Mouse (Mus musculus) limb, embryonic 11.5 days (tissue): ENCODE results near the gene Tekt1. TPM values are rescaled to one million over a fixed set of nuclear protein-coding genes. Genes with fewer than 3 reads are reported as not detected.

Source experiments
- ATAC-seq: fragments of 200-750 bp; cut with Nextera tagmentation; 2 replicates; pipeline ENCODE4 v1.8.0; 2017; ENCODE audit warnings: low read depth; ENCODE audit not compliant: insufficient number of reproducible peaks, low FRiP score, low TSS enrichment
- DNase-seq: peaks from one replicate; pipeline ENCODE4 v3.0.0-alpha.2; 2015; ENCODE audit warnings: low spot score
- H3K27ac ChIP-seq: fragments of 300-500 bp; sonication (generic); replicated peaks from 2 replicates; pipeline ENCODE4 v1.5.1; 2014; ENCODE audit warnings: low read depth, mild to moderate bottlenecking, low read length
- H3K27me3 ChIP-seq: fragments of 300-500 bp; sonication (generic); 2 replicates; pipeline ENCODE4 v1.6.1; 2014; ENCODE audit warnings: mild to moderate bottlenecking, low read length, mixed read lengths; ENCODE audit not compliant: control insufficient read depth, insufficient read depth
- H3K36me3 ChIP-seq: fragments of 300-500 bp; sonication (generic); 2 replicates; pipeline ENCODE4 v1.6.1; 2014; ENCODE audit warnings: mild to moderate bottlenecking, low read length, moderate library complexity, mixed read lengths; ENCODE audit not compliant: control insufficient read depth, insufficient read depth
- H3K4me1 ChIP-seq: fragments of 300-500 bp; sonication (generic); 2 replicates; pipeline ENCODE4 v1.6.1; 2014; ENCODE audit warnings: low read length, mixed read lengths; ENCODE audit not compliant: control insufficient read depth, insufficient read depth
- H3K4me2 ChIP-seq: fragments of 300-500 bp; sonication (generic); 2 replicates; pipeline ENCODE4 v1.6.1; 2014; ENCODE audit warnings: low read depth, mild to moderate bottlenecking, moderate library complexity; ENCODE audit not compliant: severe bottlenecking
- H3K4me3 ChIP-seq: fragments of 300-500 bp; sonication (generic); 2 replicates; pipeline ENCODE4 v1.5.1; 2014; ENCODE audit warnings: low read depth, low read length
- H3K9ac ChIP-seq: fragments of 300-500 bp; sonication (generic); 2 replicates; pipeline ENCODE4 v1.6.1; 2014; ENCODE audit warnings: mild to moderate bottlenecking, low read length
- H3K9me3 ChIP-seq: fragments of 300-500 bp; sonication (generic); 2 replicates; pipeline ENCODE4 v1.6.1; 2016; ENCODE audit warnings: low read length; ENCODE audit not compliant: control insufficient read depth
- WGBS: fragments of 180-500 bp; shearing (Covaris S2); extraction: QIAGEN DNeasy Blood & Tissue Kit; methylation state at CpG from one replicate; pipeline ENCODE4 v1.1.7; 2014; 5-methylcytosine and 5-hydroxymethylcytosine counted together
- polyA plus RNA-seq: library from polyadenylated mRNA; unstranded; fragments of >200 nt; fragmentation: Nextera tagmentation; extraction: Ambion mirVana; gene quantifications from 2 replicates; pipeline ENCODE4 v1.2.1, GENCODE M21; 2014

The Tekt1 gene
- polyA plus RNA-seq, 1 experiment from 2014 or later = 6.3 TPM

DNA sequence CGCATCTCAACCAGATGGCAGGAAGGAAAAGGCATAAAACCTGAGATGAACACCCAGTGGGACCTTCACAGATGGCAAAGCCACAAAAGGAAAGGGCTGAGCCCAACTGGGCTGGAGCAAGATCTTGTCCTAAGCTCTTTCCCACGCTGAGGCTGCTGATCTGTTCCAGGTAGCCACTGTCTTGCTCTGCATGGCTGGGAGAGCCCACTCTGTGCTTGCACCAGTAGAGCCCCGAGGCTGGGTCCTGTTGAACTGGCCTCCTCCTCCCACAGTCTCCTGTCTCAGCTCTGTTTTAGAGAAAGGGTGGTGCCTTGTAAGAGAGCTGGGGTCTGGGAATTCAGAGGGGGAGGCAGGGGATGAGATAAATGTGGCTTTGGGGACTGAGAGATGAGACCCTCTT, 44.8 kb upstream of the Tekt1 start:
- Histone ChIP-seq H3K4me1 (peaks cover 10% of the 10 kb centered on the region; the same call in 1 of the 2 replicates), H3K4me2 (no peak overlapping the region), H3K27ac (no peak overlapping the region), H3K36me3 (no peaks in the 10 kb centered on the region), H3K4me3 (no peak overlapping the region), H3K9me3 (no peaks in the 10 kb centered on the region), H3K9ac (no peak overlapping the region), H3K27me3 (peaks cover 4% of the 10 kb centered on the region; the same call in 1 of the 2 replicates)
- WGBS = 12% methylated on average over 3 of the region's 3 CpGs
- DNase-seq = no peak
- ATAC-seq = no peak

DNA sequence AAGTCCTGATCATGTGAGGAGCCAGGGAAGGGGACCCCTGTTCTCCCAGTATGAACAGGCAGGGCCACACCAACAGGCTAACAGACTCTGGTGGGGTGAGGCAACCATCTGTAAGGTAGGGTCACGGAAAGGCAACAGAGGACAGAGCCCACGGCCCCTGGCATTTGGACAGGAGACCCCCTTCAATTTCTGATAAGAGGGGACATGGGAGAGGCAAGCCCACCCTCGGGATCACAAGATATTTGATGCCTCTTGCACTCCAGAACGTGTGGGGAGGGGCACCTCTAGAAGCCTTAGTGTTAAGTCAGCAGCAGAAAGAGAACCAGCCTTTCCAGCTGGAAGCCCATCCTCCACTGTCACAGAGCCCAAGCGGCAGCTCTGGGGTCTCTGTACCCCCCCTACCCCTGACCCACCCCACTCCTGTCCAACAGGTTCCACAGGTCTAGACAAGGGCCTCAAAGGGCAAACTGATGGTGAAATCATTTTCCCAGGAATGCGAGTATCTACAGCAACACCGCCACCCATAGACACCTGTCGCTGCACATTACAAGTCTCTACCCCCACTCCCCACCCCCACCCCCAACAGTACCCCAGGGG, 43.9 kb upstream of the Tekt1 start:
- Histone ChIP-seq H3K27ac (no peak overlapping the region), H3K4me1 (peaks cover 6% of the 10 kb centered on the region; the same call in 1 of the 2 replicates), H3K4me2 (no peak overlapping the region), H3K4me3 (no peak overlapping the region), H3K36me3 (no peaks in the 10 kb centered on the region), H3K9ac (no peak overlapping the region), H3K27me3 (peaks cover 4% of the 10 kb centered on the region; the same call in 1 of the 2 replicates), H3K9me3 (no peaks in the 10 kb centered on the region)
- WGBS = 44% methylated on average over 8 of the region's 8 CpGs
- no peak for ATAC-seq
- no peak for DNase-seq

DNA sequence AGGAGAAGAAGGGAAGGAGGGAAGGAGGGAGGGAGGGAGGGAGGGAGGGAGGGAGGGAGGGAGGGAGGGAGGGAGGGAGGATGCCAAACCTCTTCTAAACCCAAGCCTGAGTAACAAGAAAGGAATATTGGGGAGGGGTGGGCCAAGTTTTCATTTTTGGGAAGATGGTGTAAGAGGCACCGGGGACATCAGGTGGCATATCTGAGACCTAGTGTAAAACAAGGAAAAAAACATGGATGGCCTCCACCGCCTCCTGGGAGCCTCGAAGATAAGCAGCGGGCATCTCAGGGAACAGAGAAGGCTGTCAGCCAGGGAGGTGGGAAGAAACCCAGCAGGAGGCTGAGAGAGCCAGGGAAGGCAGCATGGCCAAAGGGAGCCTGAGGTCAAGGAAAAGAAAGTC, 43.3 kb upstream of the Tekt1 start:
- no peak overlapping the region for H3K4me2 ChIP-seq
- no peaks in the 10 kb centered on the region for H3K36me3 ChIP-seq
- peaks cover 8% of the 10 kb centered on the region; the same call in 1 of the 2 replicates for H3K4me1 ChIP-seq

DNA sequence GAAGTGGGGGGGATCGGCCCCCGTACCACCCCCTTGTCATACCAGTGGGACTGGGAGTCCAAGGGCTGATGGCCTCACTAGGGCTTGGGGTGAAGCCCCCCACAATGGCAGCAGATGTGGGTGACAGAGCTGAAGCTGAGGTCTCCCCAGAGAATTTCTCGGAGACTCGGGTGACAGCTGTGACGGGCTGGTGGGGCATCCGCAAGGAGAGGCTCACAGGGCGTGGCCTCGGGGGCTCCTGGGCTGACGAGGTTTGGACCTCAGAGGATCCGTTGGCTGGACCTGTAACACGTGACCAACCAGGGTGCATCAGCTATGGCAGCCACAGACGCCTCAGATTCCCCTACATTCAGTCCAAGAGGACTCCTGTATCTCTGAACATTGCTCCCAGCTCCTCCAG, 40.7 kb upstream of the Tekt1 start:
- no peaks in the 10 kb centered on the region for H3K36me3 ChIP-seq
- H3K27me3 ChIP-seq = no peaks in the 10 kb centered on the region
- H3K4me3 ChIP-seq = no peak overlapping the region
- H3K27ac ChIP-seq = no peak overlapping the region
- no peak for DNase-seq
- H3K9ac ChIP-seq = no peak overlapping the region
- 0 out of 2 replicates have a peak, but pooled peaks cover 4% of the 10 kb centered on the region for H3K4me1 ChIP-seq
- H3K4me2 ChIP-seq = no peak overlapping the region
- no peaks in the 10 kb centered on the region for H3K9me3 ChIP-seq
- no peak for ATAC-seq
- 92% methylated on average over 12 of the region's 12 CpGs for WGBS

More for the DNA sequence above, 43.3 kb upstream of the Tekt1 start:
- peaks cover 4% of the 10 kb centered on the region; the same call in 1 of the 2 replicates for H3K27me3 ChIP-seq
- ATAC-seq (no peak), DNase-seq (no peak)
- no peak overlapping the region for H3K27ac ChIP-seq
- WGBS = 57% methylated on average over 4 of the region's 4 CpGs
- no peak overlapping the region for H3K9ac ChIP-seq
- no peaks in the 10 kb centered on the region for H3K9me3 ChIP-seq
- H3K4me3 ChIP-seq = no peak overlapping the region

DNA sequence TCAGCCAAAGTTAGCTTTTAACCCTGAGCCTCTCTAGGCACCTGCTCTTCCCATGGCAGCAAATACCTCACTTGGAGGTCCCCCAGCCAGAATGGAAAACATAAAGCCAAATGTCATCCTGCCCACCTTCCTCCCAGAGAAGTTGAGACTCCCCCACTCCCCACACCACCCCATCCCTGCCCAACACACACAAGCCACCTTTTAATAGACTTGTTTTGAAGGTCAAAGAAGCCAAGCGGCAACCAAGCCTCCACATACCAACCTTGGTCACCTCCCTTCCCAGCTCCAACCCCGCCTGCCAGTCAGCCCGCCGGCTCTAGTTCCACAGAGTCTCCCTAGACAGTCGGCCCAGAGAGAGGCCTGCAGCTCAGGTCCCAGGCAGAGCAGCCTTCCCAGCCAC, 39.8 kb upstream of the Tekt1 start:
- Histone ChIP-seq H3K36me3 (no peaks in the 10 kb centered on the region), H3K27me3 (no peaks in the 10 kb centered on the region), H3K4me2 (no peak overlapping the region), H3K4me1 (0 out of 2 replicates have a peak, but pooled peaks cover 4% of the 10 kb centered on the region), H3K9me3 (no peaks in the 10 kb centered on the region), H3K27ac (no peak overlapping the region), H3K9ac (no peak overlapping the region), H3K4me3 (no peak overlapping the region)
- 81% methylated on average over 5 of the region's 5 CpGs for WGBS
- ATAC-seq (no peak), DNase-seq (no peak)

DNA sequence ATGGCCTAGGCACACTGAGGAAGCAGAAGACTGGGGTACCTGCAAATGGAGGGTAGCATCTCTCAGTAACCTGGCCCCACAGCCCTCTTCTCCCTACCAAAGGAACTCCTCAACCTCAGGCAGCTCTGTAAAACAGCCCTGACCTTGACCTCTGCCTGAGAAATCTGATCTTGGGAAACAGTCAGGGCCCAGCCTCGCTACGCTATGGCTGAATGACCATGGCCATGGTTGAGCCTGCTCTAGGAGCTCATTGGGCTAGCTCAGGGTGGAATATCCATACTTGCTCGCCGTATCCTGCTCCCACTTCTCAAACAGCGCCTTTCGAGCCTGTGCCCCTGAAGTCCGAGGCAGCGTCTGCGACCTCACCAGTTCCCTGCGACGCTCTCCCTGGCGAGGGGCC, 38.8 kb upstream of the Tekt1 start:
- H3K4me1 ChIP-seq = 0 out of 2 replicates have a peak, but pooled peaks cover 4% of the 10 kb centered on the region
- ATAC-seq (no peak), DNase-seq (no peak)
- no peak overlapping the region for H3K27ac ChIP-seq
- no peak overlapping the region for H3K4me3 ChIP-seq
- 83% methylated on average over 12 of the region's 12 CpGs for WGBS
- H3K27me3 ChIP-seq = no peaks in the 10 kb centered on the region
- H3K9me3 ChIP-seq = no peaks in the 10 kb centered on the region
- H3K36me3 ChIP-seq = no peaks in the 10 kb centered on the region
- H3K4me2 ChIP-seq = no peak overlapping the region
- no peak overlapping the region for H3K9ac ChIP-seq

DNA sequence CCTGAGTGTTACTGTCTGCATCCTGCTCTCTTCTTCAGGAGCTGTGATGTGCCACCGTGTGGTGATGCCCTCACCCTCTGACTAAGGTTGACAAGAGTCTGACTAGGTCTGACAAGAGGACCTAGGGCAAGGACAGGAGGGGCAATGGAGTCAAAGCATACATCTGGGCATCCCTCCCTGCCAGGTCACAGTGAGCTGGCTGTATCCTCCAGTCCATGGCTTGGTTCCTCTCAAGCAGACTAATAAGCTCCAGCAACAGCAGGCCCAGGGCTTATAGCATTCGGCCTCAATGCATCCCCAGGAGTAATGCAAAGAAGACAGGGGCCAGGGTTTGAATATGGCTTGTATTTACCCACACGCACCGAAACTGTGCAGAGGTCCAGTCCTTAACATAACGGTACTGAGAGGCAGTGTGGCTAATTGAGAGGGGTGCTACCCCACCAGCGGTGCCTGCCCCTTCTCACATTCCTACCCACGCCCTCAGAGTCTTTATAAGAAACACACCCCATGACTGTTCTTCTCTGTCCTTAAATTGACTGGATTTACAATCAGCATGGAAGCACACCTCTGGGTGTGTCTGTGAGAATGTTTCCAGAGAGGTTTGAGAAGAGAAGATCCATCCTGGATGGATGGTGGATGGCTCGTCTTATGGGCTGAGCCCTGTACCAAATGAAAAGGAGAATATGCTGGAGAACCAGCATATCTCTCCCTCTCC, 35.7 kb upstream of the Tekt1 start:
- Histone ChIP-seq H3K4me1 (peaks cover 5% of the 10 kb centered on the region; the same call in 1 of the 2 replicates), H3K9ac (no peak overlapping the region), H3K27ac (no peak overlapping the region), H3K4me3 (no peak overlapping the region), H3K4me2 (no peak overlapping the region), H3K27me3 (no peaks in the 10 kb centered on the region), H3K9me3 (no peaks in the 10 kb centered on the region), H3K36me3 (no peaks in the 10 kb centered on the region)
- 77% methylated on average over 8 of the region's 8 CpGs for WGBS
- ATAC-seq (no peak), DNase-seq (no peak)

DNA sequence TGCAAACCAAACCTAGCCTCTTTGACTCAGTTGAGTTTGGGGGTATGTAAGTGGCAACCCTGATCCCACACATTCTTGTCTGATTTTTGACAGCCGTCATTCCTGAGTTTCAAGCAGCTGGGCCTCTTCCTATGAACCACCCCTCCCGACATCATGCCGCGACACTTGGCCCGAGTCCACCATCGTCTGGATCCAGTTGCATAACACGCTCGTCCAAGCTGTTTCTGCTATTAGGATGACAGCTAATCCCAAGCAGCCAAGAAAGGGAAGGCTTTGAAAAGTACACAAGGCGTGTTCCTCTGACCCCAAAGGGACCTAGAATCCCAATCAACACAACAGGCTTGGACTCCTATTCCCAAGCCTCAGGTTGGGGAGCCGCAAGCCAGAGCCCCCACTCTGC, 34.8 kb upstream of the Tekt1 start:
- ATAC-seq (no peak), DNase-seq (no peak)
- Histone ChIP-seq H3K27me3 (no peaks in the 10 kb centered on the region), H3K4me3 (no peak overlapping the region), H3K27ac (no peak overlapping the region), H3K4me1 (peaks cover 5% of the 10 kb centered on the region; the same call in 1 of the 2 replicates), H3K4me2 (no peak overlapping the region), H3K9ac (no peak overlapping the region), H3K9me3 (no peaks in the 10 kb centered on the region), H3K36me3 (no peaks in the 10 kb centered on the region)
- 86% methylated on average over 10 of the region's 10 CpGs for WGBS
